Mouse (Mus musculus) midbrain, embryonic 11.5 days (tissue): Measurements from ENCODE around the gene Adamts3. TPM values are rescaled to one million over a fixed set of nuclear protein-coding genes. Genes with fewer than 3 reads are reported as not detected.

ENCODE experiments used
- ATAC-seq: fragments of 200-750 bp; cut with Nextera tagmentation; 2 replicates; pipeline ENCODE4 v1.8.0; 2017; ENCODE audit warnings: moderate TSS enrichment, moderate library complexity; ENCODE audit not compliant: low FRiP score
- DNase-seq: peaks from one replicate; pipeline ENCODE4 v3.0.0; 2015; ENCODE audit warnings: low spot score; ENCODE audit errors: missing footprints
- H3K27ac ChIP-seq: fragments of 300-500 bp; sonication (generic); 2 replicates; pipeline ENCODE4 v1.5.1; 2014; ENCODE audit warnings: low read depth, low read length
- H3K27me3 ChIP-seq: fragments of 300-500 bp; sonication (generic); 2 replicates; pipeline ENCODE4 v1.6.1; 2014; ENCODE audit warnings: mild to moderate bottlenecking, low read length, moderate library complexity, mixed read lengths; ENCODE audit not compliant: control insufficient read depth, insufficient read depth
- H3K36me3 ChIP-seq: fragments of 300-500 bp; sonication (generic); 2 replicates; pipeline ENCODE4 v1.6.1; 2014; ENCODE audit warnings: mild to moderate bottlenecking, low read length, moderate library complexity, mixed read lengths; ENCODE audit not compliant: control insufficient read depth, insufficient read depth
- H3K4me1 ChIP-seq: fragments of 300-500 bp; sonication (generic); 2 replicates; pipeline ENCODE4 v1.6.1; 2014; ENCODE audit warnings: low read length; ENCODE audit not compliant: control insufficient read depth, insufficient read depth
- H3K4me2 ChIP-seq: fragments of 300-500 bp; sonication (generic); 2 replicates; pipeline ENCODE4 v1.6.1; 2014; ENCODE audit warnings: mild to moderate bottlenecking, moderate library complexity
- H3K4me3 ChIP-seq: fragments of 300-500 bp; sonication (generic); 2 replicates; pipeline ENCODE4 v1.5.1; 2014; ENCODE audit warnings: low read depth, low read length
- H3K9ac ChIP-seq: fragments of 300-500 bp; sonication (generic); 2 replicates; pipeline ENCODE4 v1.6.1; 2014; ENCODE audit warnings: low read length
- H3K9me3 ChIP-seq: fragments of 300-500 bp; sonication (generic); 2 replicates; pipeline ENCODE4 v1.6.1; 2016; ENCODE audit warnings: low read length; ENCODE audit not compliant: control insufficient read depth
- WGBS: fragments of 180-500 bp; shearing (Covaris S2); extraction: QIAGEN DNeasy Blood & Tissue Kit; methylation state at CpG from one replicate; pipeline ENCODE4 v1.1.7; 2014; 5-methylcytosine and 5-hydroxymethylcytosine counted together
- polyA plus RNA-seq: library from polyadenylated mRNA; unstranded; fragments of >200 nt; fragmentation: Nextera tagmentation; extraction: Ambion mirVana; gene quantifications from 2 replicates; pipeline ENCODE4 v1.2.1, GENCODE M21; 2014

The Adamts3 gene
- polyA plus RNA-seq, 1 experiment from 2014 or later = 4.9 TPM

- Histone ChIP-seq H3K4me2 (no peak overlapping the region), H3K4me3 (no peak overlapping the region), H3K9me3 (no peaks in the 10 kb centered on the region), H3K36me3 (no peaks in the 10 kb centered on the region), H3K27me3 (no peaks in the 10 kb centered on the region), H3K27ac (no peak overlapping the region), H3K4me1 (no peaks in the 10 kb centered on the region), H3K9ac (no peak overlapping the region)
- DNase-seq = no peak
- no peak for ATAC-seq
- 83% methylated on average over 5 of the region's 5 CpGs for WGBS
Measured at GRCm38 (mm10) chr5:89784635-89785034, 98.5 kb downstream of the Adamts3 start.

GRCm38 (mm10) chr5:89779823-89780222 lies 103.3 kb downstream of the Adamts3 start:
- Histone ChIP-seq H3K4me3 (no peak overlapping the region), H3K9me3 (no peaks in the 10 kb centered on the region), H3K9ac (no peak overlapping the region), H3K4me1 (no peaks in the 10 kb centered on the region), H3K27ac (no peak overlapping the region), H3K4me2 (no peak overlapping the region), H3K36me3 (no peaks in the 10 kb centered on the region), H3K27me3 (no peaks in the 10 kb centered on the region)
- ATAC-seq (no peak), DNase-seq (no peak)
- 87% methylated on average over 2 of the region's 2 CpGs for WGBS

- H3K4me1 ChIP-seq = no peaks in the 10 kb centered on the region
- no peak overlapping the region for H3K9ac ChIP-seq
- H3K4me2 ChIP-seq = no peak overlapping the region
- no peak overlapping the region for H3K27ac ChIP-seq
- H3K36me3 ChIP-seq = no peaks in the 10 kb centered on the region
- no peaks in the 10 kb centered on the region for H3K27me3 ChIP-seq
- no peak for ATAC-seq
- DNase-seq = no peak
- H3K9me3 ChIP-seq = no peaks in the 10 kb centered on the region
- no peak overlapping the region for H3K4me3 ChIP-seq
- WGBS = 74% methylated on average over 2 of the region's 2 CpGs
Measured at GRCm38 (mm10) chr5:89778610-89779009, 104.5 kb downstream of the Adamts3 start.

GRCm38 (mm10) chr5:89777411-89777810 lies 105.7 kb downstream of the Adamts3 start:
- ATAC-seq = no peak
- Histone ChIP-seq H3K9me3 (no peaks in the 10 kb centered on the region), H3K36me3 (no peaks in the 10 kb centered on the region), H3K9ac (no peak overlapping the region), H3K4me1 (no peaks in the 10 kb centered on the region), H3K4me3 (no peak overlapping the region), H3K27me3 (no peaks in the 10 kb centered on the region), H3K4me2 (no peak overlapping the region), H3K27ac (no peak overlapping the region)
- WGBS = 80% methylated on average over 4 of the region's 4 CpGs
- no peak for DNase-seq

- Histone ChIP-seq H3K27me3 (peaks cover 5% of the 10 kb centered on the region), H3K36me3 (no peaks in the 10 kb centered on the region), H3K9ac (no peak overlapping the region), H3K9me3 (no peaks in the 10 kb centered on the region), H3K4me1 (no peaks in the 10 kb centered on the region), H3K4me2 (no peak overlapping the region), H3K4me3 (no peak overlapping the region), H3K27ac (no peak overlapping the region)
- 33% methylated on average over 4 of the region's 4 CpGs for WGBS
- DNase-seq = no peak
- peak; percentile 59 for ATAC-seq
Measured at GRCm38 (mm10) chr5:89770655-89771355, 112.3 kb downstream of the Adamts3 start.

- no peaks in the 10 kb centered on the region for H3K9me3 ChIP-seq
- H3K4me3 ChIP-seq = no peak overlapping the region
- H3K36me3 ChIP-seq = no peaks in the 10 kb centered on the region
- H3K27me3 ChIP-seq = peaks cover 36% of the 10 kb centered on the region
- WGBS = 6% methylated on average over 11 of the region's 11 CpGs
- H3K9ac ChIP-seq = no peak overlapping the region
- ATAC-seq (peak; percentile 96), DNase-seq (peak; percentile 92)
- peak overlapping the region; percentile 16; the same call in 1 of the 2 replicates for H3K4me2 ChIP-seq
- H3K4me1 ChIP-seq = peaks cover 8% of the 10 kb centered on the region
- H3K27ac ChIP-seq = no peak overlapping the region
Measured at GRCm38 (mm10) chr5:89763189-89764187, 119.6 kb downstream of the Adamts3 start.

- no peak for DNase-seq
- Histone ChIP-seq H3K9ac (no peak overlapping the region), H3K27me3 (peaks cover 32% of the 10 kb centered on the region), H3K27ac (no peak overlapping the region), H3K9me3 (no peaks in the 10 kb centered on the region), H3K36me3 (no peaks in the 10 kb centered on the region), H3K4me2 (no peak overlapping the region), H3K4me1 (peaks cover 8% of the 10 kb centered on the region), H3K4me3 (no peak overlapping the region)
- WGBS = 39% methylated on average over 4 of the region's 4 CpGs
- no peak for ATAC-seq
Measured at GRCm38 (mm10) chr5:89760368-89760767, 122.8 kb downstream of the Adamts3 start.

- no peaks in the 10 kb centered on the region for H3K4me1 ChIP-seq
- no peak overlapping the region for H3K9ac ChIP-seq
- H3K4me3 ChIP-seq = no peak overlapping the region
- ATAC-seq (no peak), DNase-seq (no peak)
- H3K36me3 ChIP-seq = no peaks in the 10 kb centered on the region
- H3K27me3 ChIP-seq = no peaks in the 10 kb centered on the region
- WGBS = 85% methylated on average over 2 of the region's 2 CpGs
- H3K9me3 ChIP-seq = no peaks in the 10 kb centered on the region
- no peak overlapping the region for H3K4me2 ChIP-seq
- H3K27ac ChIP-seq = no peak overlapping the region
Measured at GRCm38 (mm10) chr5:89751836-89752235, 131.3 kb downstream of the Adamts3 start.
